Mouse (Mus musculus) liver, embryonic 14.5 days (tissue): ENCODE measurements around the gene Nwd2. TPM values are rescaled to one million over a fixed set of nuclear protein-coding genes. Genes with fewer than 3 reads are reported as not detected.

Experiments used
- ATAC-seq: fragments of 200-750 bp; cut with Nextera tagmentation; 2 replicates; pipeline ENCODE4 v1.8.0; 2017; ENCODE audit warnings: moderate number of reproducible peaks, mild to moderate bottlenecking, moderate library complexity; ENCODE audit not compliant: insufficient read depth
- DNase-seq, 3 experiments: peaks; one replicate each; pipeline ENCODE4 v3.0.0-alpha.2; 2012 to 2013; ENCODE audit warnings: low read depth in 3 of 3, low spot score in 3 of 3
- H3K27ac ChIP-seq: fragments of 300-500 bp; sonication (generic); 2 replicates; pipeline ENCODE4 v1.5.1; 2014; ENCODE audit warnings: moderate library complexity, mild to moderate bottlenecking, control low read depth, inconsistent platforms
- H3K27me3 ChIP-seq: fragments of 300-500 bp; sonication (generic); 2 replicates; pipeline ENCODE4 v1.6.1; 2014; ENCODE audit warnings: mild to moderate bottlenecking, low read length, moderate library complexity; ENCODE audit not compliant: control insufficient read depth, insufficient read depth
- H3K36me3 ChIP-seq: fragments of 300-500 bp; sonication (generic); replicated peaks from 2 replicates; pipeline ENCODE4 v1.6.1; 2014; ENCODE audit warnings: low read depth; ENCODE audit not compliant: control insufficient read depth, insufficient read depth
- H3K4me1 ChIP-seq, 2 experiments: fragments of 200-500 bp in 1 of 2; fragments of 300-500 bp in 1 of 2; sonication (generic) in 1 of 2; replicated peaks; 2 replicates each; pipeline ENCODE4 v1.6.1; 2012 to 2014; ENCODE audit warnings: antibody characterized with exemption in 1 of 2, inconsistent platforms in 1 of 2, low read length in 1 of 2; ENCODE audit not compliant: control insufficient read depth in 2 of 2, insufficient read depth in 2 of 2
- H3K4me2 ChIP-seq: fragments of 300-500 bp; sonication (generic); 2 replicates; pipeline ENCODE4 v1.6.1; 2014; ENCODE audit warnings: low read depth, mild to moderate bottlenecking, control low read depth, moderate library complexity
- H3K4me3 ChIP-seq, 2 experiments: fragments of 200-500 bp in 1 of 2; fragments of 300-500 bp in 1 of 2; sonication (generic) in 1 of 2; 2 replicates each; pipeline ENCODE4 v1.5.1; 2012 to 2014; ENCODE audit warnings: low read depth in 2 of 2, low read length in 2 of 2, mild to moderate bottlenecking in 2 of 2, control low read depth in 1 of 2, inconsistent platforms in 1 of 2, moderate library complexity in 1 of 2; ENCODE audit not compliant: insufficient read depth in 1 of 2
- H3K9ac ChIP-seq: fragments of 300-500 bp; sonication (generic); replicated peaks from 2 replicates; pipeline ENCODE4 v1.6.1; 2014; ENCODE audit warnings: mild to moderate bottlenecking, control low read depth, moderate library complexity
- H3K9me3 ChIP-seq: fragments of 300-500 bp; sonication (generic); 2 replicates; pipeline ENCODE4 v1.6.1; 2016; ENCODE audit warnings: low read length, mixed read lengths; ENCODE audit not compliant: control insufficient read depth
- CTCF ChIP-seq: IDR thresholded peaks from 2 replicates; pipeline ENCODE4 v1.5.1; 2016; ENCODE audit warnings: antibody characterized with exemption, low read depth, control low read depth
- EP300 ChIP-seq: IDR thresholded peaks from 2 replicates; pipeline ENCODE4 v1.6.1; 2016; ENCODE audit warnings: antibody characterized with exemption, low read depth
- WGBS: fragments of 180-500 bp; shearing (Covaris S2); extraction: QIAGEN DNeasy Blood & Tissue Kit; methylation state at CpG from one replicate; pipeline ENCODE4 v1.1.7; 2014; ENCODE audit not compliant: insufficient replicate concordance; 5-methylcytosine and 5-hydroxymethylcytosine counted together
- polyA plus RNA-seq, 2 experiments: library from polyadenylated mRNA; depleted of rRNA in 1 of 2; stranded (reverse) in 1 of 2; unstranded in 1 of 2; fragments of >200 nt; fragmentation: Nextera tagmentation in 1 of 2; extraction: Ambion mirVana in 1 of 2; gene quantifications; 2 replicates each; pipeline versions ENCODE4 v1.2.1 to v1.2.3; 2012 to 2014

Nwd2 gene
- polyA plus RNA-seq, 2 experiments, result 0.03 TPM; not detected in 1

- Histone ChIP-seq H3K27ac (no peak overlapping the region), H3K4me2 (no peak overlapping the region), H3K9ac (no peak overlapping the region), H3K27me3 (no peaks in the 10 kb centered on the region), H3K4me3 (no peak overlapping the region), H3K36me3 (no peaks in the 10 kb centered on the region), H3K4me1 (no peaks in the 10 kb centered on the region), H3K9me3 (no peaks in the 10 kb centered on the region)
- ATAC-seq, result no peak
- WGBS, result 55% methylated on average over 3 of the region's 3 CpGs
- no peak for DNase-seq
- TF ChIP-seq CTCF (no peak), EP300 (no peak)
Observed at GRCm38 (mm10) chr5:63728955-63729354, 80.1 kb downstream of the Nwd2 start.

GRCm38 (mm10) chr5:63735521-63735920, 86.6 kb downstream of the Nwd2 start:
- ATAC-seq, result no peak
- Histone ChIP-seq H3K36me3 (no peaks in the 10 kb centered on the region), H3K9ac (no peak overlapping the region), H3K4me1 (no peaks in the 10 kb centered on the region), H3K4me2 (no peak overlapping the region), H3K27me3 (no peaks in the 10 kb centered on the region), H3K4me3 (no peak overlapping the region), H3K27ac (no peak overlapping the region), H3K9me3 (no peaks in the 10 kb centered on the region)
- 58% methylated on average over 7 of the region's 7 CpGs for WGBS
- no peak for TF ChIP-seq CTCF
- TF ChIP-seq EP300, result no peak
- DNase-seq, result no peak

GRCm38 (mm10) chr5:63743426-63743825, 94.5 kb downstream of the Nwd2 start:
- no peak overlapping the region for H3K9ac ChIP-seq
- no peaks in the 10 kb centered on the region for H3K4me1 ChIP-seq
- H3K27ac ChIP-seq, result no peak overlapping the region
- H3K9me3 ChIP-seq, result no peaks in the 10 kb centered on the region
- H3K27me3 ChIP-seq, result no peaks in the 10 kb centered on the region
- WGBS, result 58% methylated on average over 2 of the region's 2 CpGs
- no peaks in the 10 kb centered on the region for H3K36me3 ChIP-seq
- H3K4me3 ChIP-seq, result no peak overlapping the region
- ATAC-seq (no peak), DNase-seq (no peak)
- no peak overlapping the region for H3K4me2 ChIP-seq
- TF ChIP-seq CTCF, result no peak
- no peak for TF ChIP-seq EP300

DNA sequence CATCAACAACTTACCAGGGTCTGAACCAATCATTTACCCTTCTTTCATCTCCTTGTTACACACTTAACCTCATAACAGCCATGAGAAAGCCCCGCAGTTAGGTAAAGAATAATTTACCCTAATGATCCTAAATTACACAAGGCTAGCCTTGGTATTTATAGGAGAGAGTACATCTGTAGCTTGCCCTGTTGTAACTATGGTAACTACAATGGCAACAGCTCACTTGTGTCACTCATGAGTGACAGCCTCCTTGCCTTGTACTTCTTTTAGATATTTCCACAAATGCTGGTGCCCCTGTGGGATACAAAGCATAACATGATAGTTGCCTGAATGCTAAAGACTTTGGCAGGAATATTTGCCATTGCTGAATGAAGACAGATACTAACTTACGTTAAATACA, 99.4 kb downstream of the Nwd2 start:
- DNase-seq, result no peak
- WGBS, result 73% methylated on average over 2 of the region's 2 CpGs

GRCm38 (mm10) chr5:63748759-63749158, 99.9 kb downstream of the Nwd2 start:
- DNase-seq, result no peak
- Histone ChIP-seq H3K36me3 (no peaks in the 10 kb centered on the region), H3K27me3 (no peaks in the 10 kb centered on the region), H3K27ac (no peak overlapping the region), H3K9me3 (no peaks in the 10 kb centered on the region), H3K4me3 (no peak overlapping the region), H3K9ac (no peak overlapping the region), H3K4me1 (no peaks in the 10 kb centered on the region), H3K4me2 (no peak overlapping the region)
- TF ChIP-seq EP300 (no peak), CTCF (no peak)
- no peak for ATAC-seq
- 59% methylated on average over 1 of the region's 1 CpGs for WGBS

More for the DNA sequence above, 99.4 kb downstream of the Nwd2 start:
- no peak for ATAC-seq
- Histone ChIP-seq H3K27me3 (no peaks in the 10 kb centered on the region), H3K27ac (no peak overlapping the region), H3K4me1 (no peaks in the 10 kb centered on the region), H3K9me3 (no peaks in the 10 kb centered on the region), H3K36me3 (no peaks in the 10 kb centered on the region), H3K9ac (no peak overlapping the region), H3K4me3 (no peak overlapping the region), H3K4me2 (no peak overlapping the region)
- no peak for TF ChIP-seq EP300
- TF ChIP-seq CTCF, result no peak
